Mouse (Mus musculus): ENCODE data around the gene Thyn1. TPM values are rescaled to one million over a fixed set of nuclear protein-coding genes. Genes with fewer than 3 reads are reported as not detected.

The Thyn1 gene
- polyA plus RNA-seq (2015; fragmentation: Illumina TruSeq; extraction: RNeasy Lipid Tissue Mini Kit (QIAGEN cat#74804); ENCODE audit: insufficient read depth, low read depth, low replicate concordance) = 12.8 TPM

GRCm38 (mm10) chr9:26999461-27000395 is at the start of gene Thyn1, which contains the start of gene Acad8:
Thyn1 (plus strand) TSS chr9:26999710.
Acad8 (minus strand) TSS chr9:26999566.

GRCm38 (mm10) chr9:27029828-27030762 is 30.6 kb downstream of the Thyn1 start, which contains the start of the genes Vps26b and Ncapd3:
Vps26b (minus strand) TSS chr9:27030065.
Ncapd3 (plus strand) TSS chr9:27030175.

Other genes starting within 250 kb of the Thyn1 start
- 4.6 TPM for gene Glb1l2, start 193.2 kb upstream of the Thyn1 start, polyA plus RNA-seq (2015; fragmentation: Illumina TruSeq; extraction: RNeasy Lipid Tissue Mini Kit (QIAGEN cat#74804); ENCODE audit: insufficient read depth, low read depth, low replicate concordance)
- not detected for gene Glb1l3, start 138.8 kb upstream of the Thyn1 start, polyA plus RNA-seq (2015; fragmentation: Illumina TruSeq; extraction: RNeasy Lipid Tissue Mini Kit (QIAGEN cat#74804); ENCODE audit: insufficient read depth, low read depth, low replicate concordance)
- gene Gm1110, start 76.6 kb upstream of the Thyn1 start, polyA plus RNA-seq (2015; fragmentation: Illumina TruSeq; extraction: RNeasy Lipid Tissue Mini Kit (QIAGEN cat#74804); ENCODE audit: insufficient read depth, low read depth, low replicate concordance) = not detected
- 12.7 TPM for gene Acad8, start 144 bp upstream of the Thyn1 start, polyA plus RNA-seq (2015; fragmentation: Illumina TruSeq; extraction: RNeasy Lipid Tissue Mini Kit (QIAGEN cat#74804); ENCODE audit: insufficient read depth, low read depth, low replicate concordance)
- gene Vps26b, start 30.4 kb downstream of the Thyn1 start, polyA plus RNA-seq (2015; fragmentation: Illumina TruSeq; extraction: RNeasy Lipid Tissue Mini Kit (QIAGEN cat#74804); ENCODE audit: insufficient read depth, low read depth, low replicate concordance) = 5.3 TPM
- 3.7 TPM for gene Ncapd3, start 30.5 kb downstream of the Thyn1 start, polyA plus RNA-seq (2015; fragmentation: Illumina TruSeq; extraction: RNeasy Lipid Tissue Mini Kit (QIAGEN cat#74804); ENCODE audit: insufficient read depth, low read depth, low replicate concordance)
- 15.0 TPM for gene Jam3, start 155.7 kb downstream of the Thyn1 start, polyA plus RNA-seq (2015; fragmentation: Illumina TruSeq; extraction: RNeasy Lipid Tissue Mini Kit (QIAGEN cat#74804); ENCODE audit: insufficient read depth, low read depth, low replicate concordance)

Measured in pancreas, adult 10 weeks (tissue).